Mouse (Mus musculus) megakaryocyte, embryonic 14.5 days (primary cell): ENCODE measurements around the gene Hist1h4c.

Experiments used
- FLI1 ChIP-seq: IDR thresholded peaks from 2 replicates; pipeline ENCODE4 v1.6.1; 2012; ENCODE audit warnings: low read length, inconsistent platforms, mixed read lengths
- GATA1 ChIP-seq: IDR thresholded peaks from 3 replicates; pipeline ENCODE4 v1.6.1; 2012; ENCODE audit warnings: mixed read lengths, low read length, inconsistent platforms, borderline replicate concordance

- TF ChIP-seq GATA1 (no peak), FLI1 (no peak)
Measured at GRCm38 (mm10) chr13:23724239-23724638, 26.0 kb upstream of the Hist1h4c start.
